Mouse (Mus musculus) kidney, postnatal 14 days (tissue): ENCODE data around the gene Rars.
"Not testable (repeated sequence)": the region's sequence is repeated elsewhere in the genome, so short reads cannot be mapped to it uniquely, and the experiment has no call there.

Experiments used
- DNase-seq: peaks from one replicate; pipeline ENCODE4 v3.0.0; 2022; ENCODE audit warnings: mixed read lengths

Gene Rars

GRCm38 (mm10) chr11:35838345-35839338 is 4.3 kb upstream of the Rars start:
- DNase-seq, result peak; percentile 91

- no peak for DNase-seq
Measured at GRCm38 (mm10) chr11:35837156-35838126, 3.1 kb upstream of the Rars start.

- no peak for DNase-seq
Measured at GRCm38 (mm10) chr11:35833270-35833669, 1.0 kb downstream of the Rars start.

- no peak for DNase-seq
Measured at GRCm38 (mm10) chr11:35832139-35832538, 2.2 kb downstream of the Rars start.

- no peak for DNase-seq
Measured at GRCm38 (mm10) chr11:35827714-35828113, 6.6 kb downstream of the Rars start.

GRCm38 (mm10) chr11:35816316-35816715 is 18.0 kb downstream of the Rars start:
- no peak for DNase-seq

GRCm38 (mm10) chr11:35811458-35811857 is 22.8 kb downstream of the Rars start:
- no peak for DNase-seq

- DNase-seq, result no peak
Measured at GRCm38 (mm10) chr11:35801332-35801731, 33.0 kb downstream of the Rars start.

- DNase-seq, result peak; percentile 67
Measured at GRCm38 (mm10) chr11:35798874-35799273, 35.4 kb downstream of the Rars start, which contains the start of gene Fbll1. TSS of gene Fbll1 (minus strand) at chr11:35798884.

- no peak for DNase-seq
Measured at GRCm38 (mm10) chr11:35798495-35798820, 35.8 kb downstream of the Rars start.

GRCm38 (mm10) chr11:35797751-35798494 is 36.4 kb downstream of the Rars start:
- no peak for DNase-seq

GRCm38 (mm10) chr11:35792800-35793199 is 41.5 kb downstream of the Rars start:
- DNase-seq, result not testable (repeated sequence)

- no peak for DNase-seq
Measured at GRCm38 (mm10) chr11:35788443-35788842, 45.9 kb downstream of the Rars start.

GRCm38 (mm10) chr11:35784537-35784936 is 49.8 kb downstream of the Rars start:
- DNase-seq, result no peak

GRCm38 (mm10) chr11:35784002-35784401 is 50.3 kb downstream of the Rars start:
- no peak for DNase-seq

- DNase-seq, result peak; percentile 45
Measured at GRCm38 (mm10) chr11:35783038-35783437, 51.3 kb downstream of the Rars start.

- no peak for DNase-seq
Measured at GRCm38 (mm10) chr11:35782444-35782843, 51.9 kb downstream of the Rars start.

- DNase-seq, result no peak
Measured at GRCm38 (mm10) chr11:35780336-35780735, 54.0 kb downstream of the Rars start.

GRCm38 (mm10) chr11:35776452-35776851 is 57.9 kb downstream of the Rars start:
- DNase-seq, result no peak

GRCm38 (mm10) chr11:35775606-35776005 is 58.7 kb downstream of the Rars start:
- no peak for DNase-seq

- DNase-seq, result no peak
Measured at GRCm38 (mm10) chr11:35770741-35771504, 63.4 kb downstream of the Rars start.
